Mouse (Mus musculus): ENCODE measurements at regions not wholly inside any gene's neighbourhood (a gene's known extent, or its start where the extent isn't known, plus 50 kb on each side); places are given as distances from the start of the nearest gene placed in this dataset.

- H3K9ac ChIP-seq (replicated peaks), result no peak overlapping the region
- H3K36me3 ChIP-seq (replicated peaks; ENCODE audit: control insufficient read depth, insufficient read depth, low read depth), result no peaks in the 10 kb centered on the region
- peaks cover 0 to 8% of the 10 kb centered on the region in 2 experiments; a peak in 1 of 4 replicates for H3K4me1 ChIP-seq (replicated peaks; ENCODE audit: control insufficient read depth in 2 of 2, insufficient read depth in 2 of 2, low read length in 1 of 2)
- DNase-seq (ENCODE audit: low read depth in 3 of 3, low spot score in 3 of 3), result no peak
- no peaks in the 10 kb centered on the region for H3K9me3 ChIP-seq (ENCODE audit: control insufficient read depth, low read length)
- no peak overlapping the region for H3K4me2 ChIP-seq (ENCODE audit: low read depth)
- no peaks in the 10 kb centered on the region for H3K27me3 ChIP-seq (ENCODE audit: control insufficient read depth, insufficient read depth, low read length)
- TF ChIP-seq EP300 (IDR thresholded peaks at IDR 0.05; ENCODE audit: low read depth), result no peak
- TF ChIP-seq CTCF (IDR thresholded peaks at IDR 0.05; ENCODE audit: low read depth), result no peak
- ATAC-seq (ENCODE audit: insufficient read depth), result no peak
- 68% methylated on average over 13 of the region's 13 CpGs for WGBS (ENCODE audit: insufficient replicate concordance)
- H3K4me3 ChIP-seq (ENCODE audit: insufficient read depth in 1 of 2, low read depth in 2 of 2, low read length in 2 of 2), result no peak overlapping the region
- no peak overlapping the region for H3K27ac ChIP-seq
Measured at GRCm38 (mm10) chr19:53451388-53451922, 61.1 kb upstream of the Smndc1 start.

GRCm38 (mm10) chr19:53450624-53451387 lies 60.4 kb upstream of the Smndc1 start:
- WGBS (ENCODE audit: insufficient replicate concordance), result 56% methylated on average over 16 of the region's 17 CpGs
- no peak overlapping the region for H3K27ac ChIP-seq
- no peaks in the 10 kb centered on the region for H3K27me3 ChIP-seq (ENCODE audit: control insufficient read depth, insufficient read depth, low read length)
- no peak for TF ChIP-seq EP300 (IDR thresholded peaks at IDR 0.05; ENCODE audit: low read depth)
- no peak for TF ChIP-seq CTCF (IDR thresholded peaks at IDR 0.05; ENCODE audit: low read depth)
- H3K9me3 ChIP-seq (ENCODE audit: control insufficient read depth, low read length), result no peaks in the 10 kb centered on the region
- peaks cover 0 to 8% of the 10 kb centered on the region in 2 experiments; a peak in 1 of 4 replicates for H3K4me1 ChIP-seq (replicated peaks; ENCODE audit: control insufficient read depth in 2 of 2, insufficient read depth in 2 of 2, low read length in 1 of 2)
- H3K4me3 ChIP-seq (ENCODE audit: insufficient read depth in 1 of 2, low read depth in 2 of 2, low read length in 2 of 2), result no peak overlapping the region
- no peak overlapping the region for H3K4me2 ChIP-seq (ENCODE audit: low read depth)
- no peaks in the 10 kb centered on the region for H3K36me3 ChIP-seq (replicated peaks; ENCODE audit: control insufficient read depth, insufficient read depth, low read depth)
- no peak overlapping the region for H3K9ac ChIP-seq (replicated peaks)
- DNase-seq (ENCODE audit: low read depth in 3 of 3, low spot score in 3 of 3), result no peak
- no peak for ATAC-seq (ENCODE audit: insufficient read depth)

- H3K9ac ChIP-seq (replicated peaks), result no peak overlapping the region
- H3K9me3 ChIP-seq (ENCODE audit: control insufficient read depth, low read length), result no peaks in the 10 kb centered on the region
- no peak for ATAC-seq (ENCODE audit: insufficient read depth)
- WGBS (ENCODE audit: insufficient replicate concordance), result 63% methylated on average over 17 of the region's 17 CpGs
- H3K4me3 ChIP-seq (ENCODE audit: insufficient read depth in 1 of 2, low read depth in 2 of 2, low read length in 2 of 2), result no peak overlapping the region
- no peak overlapping the region for H3K27ac ChIP-seq
- no peak overlapping the region for H3K4me2 ChIP-seq (ENCODE audit: low read depth)
- no peaks in the 10 kb centered on the region for H3K27me3 ChIP-seq (ENCODE audit: control insufficient read depth, insufficient read depth, low read length)
- no peaks in the 10 kb centered on the region for H3K36me3 ChIP-seq (replicated peaks; ENCODE audit: control insufficient read depth, insufficient read depth, low read depth)
- no peak for DNase-seq (ENCODE audit: low read depth in 3 of 3, low spot score in 3 of 3)
- TF ChIP-seq CTCF (IDR thresholded peaks at IDR 0.05; ENCODE audit: low read depth), result no peak
- TF ChIP-seq EP300 (IDR thresholded peaks at IDR 0.05; ENCODE audit: low read depth), result no peak
- peaks cover 0 to 8% of the 10 kb centered on the region in 2 experiments; a peak in 1 of 4 replicates for H3K4me1 ChIP-seq (replicated peaks; ENCODE audit: control insufficient read depth in 2 of 2, insufficient read depth in 2 of 2, low read length in 1 of 2)
Measured at GRCm38 (mm10) chr19:53449137-53449783, 58.9 kb upstream of the Smndc1 start.

GRCm38 (mm10) chr19:53448206-53448605 lies 57.8 kb upstream of the Smndc1 start:
- DNase-seq (ENCODE audit: low read depth in 3 of 3, low spot score in 3 of 3) (no peak), ATAC-seq (ENCODE audit: insufficient read depth) (no peak)
- H3K9me3 ChIP-seq (ENCODE audit: control insufficient read depth, low read length), result no peaks in the 10 kb centered on the region
- no peaks in the 10 kb centered on the region for H3K36me3 ChIP-seq (replicated peaks; ENCODE audit: control insufficient read depth, insufficient read depth, low read depth)
- WGBS (ENCODE audit: insufficient replicate concordance), result 69% methylated on average over 10 of the region's 10 CpGs
- H3K4me1 ChIP-seq (replicated peaks; ENCODE audit: control insufficient read depth in 2 of 2, insufficient read depth in 2 of 2, low read length in 1 of 2), result peaks cover 0 to 7% of the 10 kb centered on the region in 2 experiments; a peak in 1 of 4 replicates
- no peak overlapping the region for H3K9ac ChIP-seq (replicated peaks)
- no peak overlapping the region for H3K4me3 ChIP-seq (ENCODE audit: insufficient read depth in 1 of 2, low read depth in 2 of 2, low read length in 2 of 2)
- no peaks in the 10 kb centered on the region for H3K27me3 ChIP-seq (ENCODE audit: control insufficient read depth, insufficient read depth, low read length)
- H3K4me2 ChIP-seq (ENCODE audit: low read depth), result no peak overlapping the region
- no peak for TF ChIP-seq CTCF (IDR thresholded peaks at IDR 0.05; ENCODE audit: low read depth)
- TF ChIP-seq EP300 (IDR thresholded peaks at IDR 0.05; ENCODE audit: low read depth), result no peak
- H3K27ac ChIP-seq, result no peak overlapping the region

GRCm38 (mm10) chr19:53447754-53448153 lies 57.4 kb upstream of the Smndc1 start:
- 66% methylated on average over 6 of the region's 6 CpGs for WGBS (ENCODE audit: insufficient replicate concordance)
- ATAC-seq (ENCODE audit: insufficient read depth) (no peak), DNase-seq (ENCODE audit: low read depth in 3 of 3, low spot score in 3 of 3) (no peak)
- H3K4me2 ChIP-seq (ENCODE audit: low read depth), result no peak overlapping the region
- TF ChIP-seq CTCF (IDR thresholded peaks at IDR 0.05; ENCODE audit: low read depth) (no peak), EP300 (IDR thresholded peaks at IDR 0.05; ENCODE audit: low read depth) (no peak)
- no peak overlapping the region for H3K9ac ChIP-seq (replicated peaks)
- H3K27me3 ChIP-seq (ENCODE audit: control insufficient read depth, insufficient read depth, low read length), result no peaks in the 10 kb centered on the region
- H3K9me3 ChIP-seq (ENCODE audit: control insufficient read depth, low read length), result no peaks in the 10 kb centered on the region
- no peaks in the 10 kb centered on the region for H3K36me3 ChIP-seq (replicated peaks; ENCODE audit: control insufficient read depth, insufficient read depth, low read depth)
- H3K4me1 ChIP-seq (replicated peaks; ENCODE audit: control insufficient read depth in 2 of 2, insufficient read depth in 2 of 2, low read length in 1 of 2), result peaks cover 0 to 6% of the 10 kb centered on the region in 2 experiments; a peak in 1 of 4 replicates
- H3K27ac ChIP-seq, result no peak overlapping the region
- no peak overlapping the region for H3K4me3 ChIP-seq (ENCODE audit: insufficient read depth in 1 of 2, low read depth in 2 of 2, low read length in 2 of 2)

Measured in liver, embryonic 14.5 days (tissue).